Mouse (Mus musculus) forebrain, embryonic 11.5 days (tissue): ENCODE data around the gene Ndufs2. TPM values are rescaled to one million over a fixed set of nuclear protein-coding genes. Genes with fewer than 3 reads are reported as not detected.

Experiments used
- ATAC-seq: fragments of 200-750 bp; cut with Nextera tagmentation; replicated peaks from 2 replicates; pipeline ENCODE4 v1.8.0; 2017; ENCODE audit warnings: moderate TSS enrichment; ENCODE audit not compliant: low FRiP score
- DNase-seq: peaks from one replicate; pipeline ENCODE4 v3.0.0-alpha.2; 2017; ENCODE audit warnings: low spot score
- H3K27ac ChIP-seq: fragments of 300-500 bp; sonication (generic); 2 replicates; pipeline ENCODE4 v1.5.1; 2014; ENCODE audit warnings: low read depth, low read length
- H3K27me3 ChIP-seq: fragments of 300-500 bp; sonication (generic); 2 replicates; pipeline ENCODE4 v1.6.1; 2014; ENCODE audit warnings: mild to moderate bottlenecking, low read length, mixed read lengths; ENCODE audit not compliant: control insufficient read depth, insufficient read depth
- H3K36me3 ChIP-seq: fragments of 300-500 bp; sonication (generic); 2 replicates; pipeline ENCODE4 v1.6.1; 2014; ENCODE audit warnings: mild to moderate bottlenecking, low read length, moderate library complexity, mixed read lengths; ENCODE audit not compliant: control insufficient read depth, insufficient read depth
- H3K4me1 ChIP-seq: fragments of 300-500 bp; sonication (generic); replicated peaks from 2 replicates; pipeline ENCODE4 v1.6.1; 2014; ENCODE audit warnings: low read length, mixed read lengths; ENCODE audit not compliant: control insufficient read depth, insufficient read depth
- H3K4me2 ChIP-seq: fragments of 300-500 bp; sonication (generic); 2 replicates; pipeline ENCODE4 v1.6.1; 2014; ENCODE audit warnings: low read depth, mild to moderate bottlenecking, low read length, moderate library complexity, mixed read lengths; ENCODE audit not compliant: severe bottlenecking
- H3K4me3 ChIP-seq: fragments of 300-500 bp; sonication (generic); 2 replicates; pipeline ENCODE4 v1.5.1; 2014; ENCODE audit warnings: low read depth, low read length
- H3K9ac ChIP-seq: fragments of 300-500 bp; sonication (generic); 2 replicates; pipeline ENCODE4 v1.6.1; 2014; ENCODE audit warnings: low read length
- H3K9me3 ChIP-seq: fragments of 300-500 bp; sonication (generic); 2 replicates; pipeline ENCODE4 v1.6.1; 2016; ENCODE audit warnings: low read length, mixed read lengths; ENCODE audit not compliant: control insufficient read depth
- WGBS: fragments of 180-500 bp; shearing (Covaris S2); extraction: QIAGEN DNeasy Blood & Tissue Kit; methylation state at CpG from one replicate; pipeline ENCODE4 v1.1.7; 2014; 5-methylcytosine and 5-hydroxymethylcytosine counted together
- polyA plus RNA-seq: library from polyadenylated mRNA; unstranded; fragments of >200 nt; fragmentation: Nextera tagmentation; extraction: Ambion mirVana; gene quantifications from 2 replicates; pipeline ENCODE4 v1.2.1, GENCODE M21; 2014

Gene Ndufs2
- polyA plus RNA-seq, 1 experiment from 2014 or later, result 264 TPM

- no peaks in the 10 kb centered on the region for H3K36me3 ChIP-seq
- no peak overlapping the region for H3K9ac ChIP-seq
- DNase-seq (no peak), ATAC-seq (peak; percentile 20; the same call in 1 of the 2 replicates)
- peaks cover 17% of the 10 kb centered on the region for H3K27me3 ChIP-seq
- no peaks in the 10 kb centered on the region for H3K9me3 ChIP-seq
- peak overlapping the region; percentile 48; the same call in 1 of the 2 replicates for H3K27ac ChIP-seq
- H3K4me3 ChIP-seq, result no peak overlapping the region
- no peak overlapping the region for H3K4me2 ChIP-seq
- WGBS, result 21% methylated on average over 14 of the region's 14 CpGs
- peaks cover 9% of the 10 kb centered on the region; the same call in 1 of the 2 replicates for H3K4me1 ChIP-seq
These were observed 61.6 kb downstream of the Ndufs2 start for GRCm38 (mm10) chr1:171189476-171190114.

GRCm38 (mm10) chr1:171189046-171189445 is 62.1 kb downstream of the Ndufs2 start:
- DNase-seq (no peak), ATAC-seq (0 out of 2 replicates have a peak, but pooled peaks have one; percentile 34)
- Histone ChIP-seq H3K9ac (no peak overlapping the region), H3K36me3 (no peaks in the 10 kb centered on the region), H3K4me2 (no peak overlapping the region), H3K9me3 (no peaks in the 10 kb centered on the region), H3K27me3 (peaks cover 11% of the 10 kb centered on the region; the same call in 1 of the 2 replicates), H3K4me1 (peaks cover 9% of the 10 kb centered on the region; the same call in 1 of the 2 replicates), H3K4me3 (no peak overlapping the region), H3K27ac (peak overlapping the region; percentile 48; the same call in 1 of the 2 replicates)
- 8% methylated on average over 8 of the region's 8 CpGs for WGBS

- Histone ChIP-seq H3K36me3 (no peaks in the 10 kb centered on the region), H3K4me3 (no peak overlapping the region), H3K9me3 (no peaks in the 10 kb centered on the region), H3K4me1 (peaks cover 9% of the 10 kb centered on the region; the same call in 1 of the 2 replicates), H3K9ac (no peak overlapping the region), H3K27me3 (peaks cover 3% of the 10 kb centered on the region; the same call in 1 of the 2 replicates), H3K4me2 (no peak overlapping the region), H3K27ac (no peak overlapping the region)
- WGBS, result 37% methylated on average over 13 of the region's 13 CpGs
- DNase-seq, result no peak
- ATAC-seq, result no peak
These were observed 63.1 kb downstream of the Ndufs2 start for GRCm38 (mm10) chr1:171187851-171188700.

GRCm38 (mm10) chr1:171185655-171186054 is 65.5 kb downstream of the Ndufs2 start:
- Histone ChIP-seq H3K4me3 (no peak overlapping the region), H3K27ac (no peak overlapping the region), H3K9ac (no peak overlapping the region), H3K36me3 (no peaks in the 10 kb centered on the region), H3K4me1 (peaks cover 7% of the 10 kb centered on the region; the same call in 1 of the 2 replicates), H3K9me3 (no peaks in the 10 kb centered on the region), H3K27me3 (no peaks in the 10 kb centered on the region), H3K4me2 (no peak overlapping the region)
- ATAC-seq (no peak), DNase-seq (no peak)
- WGBS, result 71% methylated on average over 8 of the region's 8 CpGs

Other genes with a start within 250 kb of the Ndufs2 start
- gene Fcgr4, start 232.5 kb downstream of the Ndufs2 start, polyA plus RNA-seq, result 0.21 and 0.35 TPM in 2 replicates
- 4.3 TPM in 2 replicates for gene Fcgr3, start 186.5 kb downstream of the Ndufs2 start, polyA plus RNA-seq
- 1.5 and 2.9 TPM in 2 replicates for gene Cfap126, start 137.5 kb downstream of the Ndufs2 start, polyA plus RNA-seq
- 272 and 277 TPM in 2 replicates for gene Sdhc, start 100.8 kb downstream of the Ndufs2 start, polyA plus RNA-seq
- 0.13 TPM in 1 of 2 replicates, not detected in the other for gene Mpz, start 100.7 kb downstream of the Ndufs2 start, polyA plus RNA-seq
- gene Pcp4l1, start 55.1 kb downstream of the Ndufs2 start, polyA plus RNA-seq, result 7.3 and 8.2 TPM in 2 replicates
- gene Nr1i3, start 37.4 kb downstream of the Ndufs2 start, polyA plus RNA-seq, result 0.17 and 0.23 TPM in 2 replicates
- gene Tomm40l, start 28.9 kb downstream of the Ndufs2 start, polyA plus RNA-seq, result 31.6 and 39.2 TPM in 2 replicates
- gene Apoa2, start 26.3 kb downstream of the Ndufs2 start, polyA plus RNA-seq, result 1.6 and 1.9 TPM in 2 replicates
- gene Fcer1g, start 17.0 kb downstream of the Ndufs2 start, polyA plus RNA-seq, result 18.4 and 18.6 TPM in 2 replicates
- gene Adamts4, start 967 bp downstream of the Ndufs2 start, polyA plus RNA-seq, result 6.6 and 7.1 TPM in 2 replicates
- gene B4galt3, start 18.9 kb upstream of the Ndufs2 start, polyA plus RNA-seq, result 72.3 and 75.5 TPM in 2 replicates
- 66.3 and 67.6 TPM in 2 replicates for gene Ppox, start 29.8 kb upstream of the Ndufs2 start, polyA plus RNA-seq
- gene Usp21, start 36.6 kb upstream of the Ndufs2 start, polyA plus RNA-seq, result 110 and 114 TPM in 2 replicates
- gene Ufc1, start 43.6 kb upstream of the Ndufs2 start, polyA plus RNA-seq, result 92.4 and 97.5 TPM in 2 replicates
- gene Dedd, start 77.8 kb upstream of the Ndufs2 start, polyA plus RNA-seq, result 46.5 and 46.7 TPM in 2 replicates
- 31.7 and 35.6 TPM in 2 replicates for gene Nit1, start 94.3 kb upstream of the Ndufs2 start, polyA plus RNA-seq
- gene Pfdn2, start 94.3 kb upstream of the Ndufs2 start, polyA plus RNA-seq, result 58.4 and 65.7 TPM in 2 replicates
- gene Klhdc9, start 109.4 kb upstream of the Ndufs2 start, polyA plus RNA-seq, result 1.7 and 2.3 TPM in 2 replicates
- 0.90 and 1.2 TPM in 2 replicates for gene Nectin4, start 118.7 kb upstream of the Ndufs2 start, polyA plus RNA-seq
- 0.49 and 0.53 TPM in 2 replicates for gene Arhgap30, start 137.6 kb upstream of the Ndufs2 start, polyA plus RNA-seq
- 152 and 170 TPM in 2 replicates for gene Usf1, start 159.9 kb upstream of the Ndufs2 start, polyA plus RNA-seq
- 4.1 and 5.6 TPM in 2 replicates for gene Tstd1, start 167.5 kb upstream of the Ndufs2 start, polyA plus RNA-seq
- 12.8 and 13.4 TPM in 2 replicates for gene F11r, start 186.1 kb upstream of the Ndufs2 start, polyA plus RNA-seq